Mouse (Mus musculus): ENCODE measurements at regions not wholly inside any gene's neighbourhood (a gene's known extent, or its start where the extent isn't known, plus 50 kb on each side); places are given as distances from the start of the nearest gene placed in this dataset.

DNA sequence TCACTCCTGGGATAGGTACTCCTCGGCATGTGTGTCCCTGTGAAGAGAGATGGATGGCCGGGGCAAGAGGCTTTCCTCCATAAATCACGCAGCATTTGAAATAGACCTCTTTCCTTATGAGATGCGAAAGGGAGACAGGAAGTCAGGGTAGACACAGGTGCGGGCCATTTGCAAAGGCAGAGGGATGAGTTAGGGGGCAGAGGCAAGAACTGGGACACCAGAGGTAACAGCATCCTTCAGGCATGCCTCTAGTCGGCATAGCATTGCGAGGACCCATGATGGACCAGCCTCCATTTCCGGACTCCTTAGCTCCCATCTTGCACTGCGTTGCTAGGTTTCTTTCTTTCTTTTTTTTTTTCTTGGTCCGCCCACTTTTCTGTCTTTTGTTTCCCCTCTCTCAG, 532.6 kb upstream of the Tbx3 start:
- TF ChIP-seq CTCF (conservative IDR thresholded peaks at IDR 0.05; ENCODE audit: low read length) (no peak), POU5F1 (IDR thresholded peaks at IDR 0.05; ENCODE audit: borderline replicate concordance, low read length) (no peak), NANOG (IDR thresholded peaks at IDR 0.05; ENCODE audit: borderline replicate concordance, low read length) (no peak)
